Mouse (Mus musculus) midbrain, postnatal 0 days (tissue): ENCODE data around the gene Unc50. TPM values are rescaled to one million over a fixed set of nuclear protein-coding genes. Genes with fewer than 3 reads are reported as not detected.

Source experiments
- ATAC-seq: fragments of 200-750 bp; cut with Nextera tagmentation; 2 replicates; pipeline ENCODE4 v1.8.0; 2017; ENCODE audit warnings: moderate number of reproducible peaks, mild to moderate bottlenecking, moderate TSS enrichment, moderate library complexity; ENCODE audit not compliant: low FRiP score
- DNase-seq: peaks from one replicate; pipeline ENCODE4 v3.0.0-alpha.2; 2015; ENCODE audit warnings: low spot score
- H3K27ac ChIP-seq: fragments of 300-500 bp; sonication (generic); 2 replicates; pipeline ENCODE4 v1.5.1; 2014; ENCODE audit warnings: low read depth, mild to moderate bottlenecking, low read length, mixed read lengths
- H3K27me3 ChIP-seq: fragments of 300-500 bp; sonication (generic); 2 replicates; pipeline ENCODE4 v1.6.1; 2014; ENCODE audit warnings: low read length, control low read depth, mixed read lengths; ENCODE audit not compliant: insufficient read depth
- H3K36me3 ChIP-seq: fragments of 300-500 bp; sonication (generic); 2 replicates; pipeline ENCODE4 v1.6.1; 2014; ENCODE audit warnings: low read length, control low read depth, mixed read lengths; ENCODE audit not compliant: insufficient read depth
- H3K4me1 ChIP-seq: fragments of 300-500 bp; sonication (generic); 2 replicates; pipeline ENCODE4 v1.6.1; 2014; ENCODE audit warnings: mild to moderate bottlenecking, control low read depth, antibody characterized with exemption, low read length, mixed read lengths; ENCODE audit not compliant: insufficient read depth
- H3K4me2 ChIP-seq: fragments of 300-500 bp; sonication (generic); 2 replicates; pipeline ENCODE4 v1.6.1; 2014; ENCODE audit warnings: low read depth, mild to moderate bottlenecking, low read length, mixed read lengths; ENCODE audit not compliant: poor library complexity, severe bottlenecking
- H3K4me3 ChIP-seq: fragments of 300-500 bp; sonication (generic); 2 replicates; pipeline ENCODE4 v1.5.1; 2014; ENCODE audit warnings: low read depth, mild to moderate bottlenecking, low read length, moderate library complexity
- H3K9ac ChIP-seq: fragments of 300-500 bp; sonication (generic); replicated peaks from 2 replicates; pipeline ENCODE4 v1.6.1; 2014; ENCODE audit warnings: mild to moderate bottlenecking, low read length, moderate library complexity, mixed read lengths; ENCODE audit not compliant: poor library complexity, severe bottlenecking
- H3K9me3 ChIP-seq: fragments of 300-500 bp; sonication (generic); 2 replicates; pipeline ENCODE4 v1.6.1; 2016; ENCODE audit warnings: low read length, control low read depth
- CTCF ChIP-seq: IDR thresholded peaks from 2 replicates; pipeline ENCODE4 v1.5.1; 2016; ENCODE audit warnings: antibody characterized with exemption, mild to moderate bottlenecking
- WGBS: fragments of 180-500 bp; shearing (Covaris S2); extraction: QIAGEN DNeasy Blood & Tissue Kit; methylation state at CpG from one replicate; pipeline ENCODE4 v1.1.7; 2014; 5-methylcytosine and 5-hydroxymethylcytosine counted together
- polyA plus RNA-seq: library from polyadenylated mRNA; unstranded; fragments of >200 nt; fragmentation: Nextera tagmentation; extraction: Ambion mirVana; gene quantifications from 2 replicates; pipeline ENCODE4 v1.2.1, GENCODE M21; 2015
- total RNA-seq: library from RNA; depleted of rRNA; stranded (reverse); fragments of >200 nt; gene quantifications from 2 replicates; pipeline ENCODE4 v1.2.3, GENCODE M21; 2014; rRNA removed

Unc50 gene
- 62.4 and 98.7 TPM in 2 replicates for total RNA-seq
- 131 and 134 TPM in 2 replicates for polyA plus RNA-seq

- Histone ChIP-seq H3K9me3 (no peaks in the 10 kb centered on the region), H3K9ac (peak within 1 kb of the TSS; percentile 91), H3K36me3 (peaks cover 29% of the 10 kb centered on the region), H3K4me1 (peaks cover 20% of the 10 kb centered on the region), H3K27me3 (no peaks in the 10 kb centered on the region), H3K27ac (peak within 1 kb of the TSS; percentile 80), H3K4me2 (peak within 1 kb of the TSS; percentile 92), H3K4me3 (peak within 1 kb of the TSS; percentile 95)
- 2% methylated on average over 57 of the region's 57 CpGs for WGBS
- peak; percentile 98 for DNase-seq
- peak; percentile 38; the same call in 1 of the 2 replicates for TF ChIP-seq CTCF
- peak; percentile 97 for ATAC-seq
Observed at GRCm38 (mm10) chr1:37429366-37430296, at the start of gene Unc50, which contains the start of gene Coa5. Unc50 (plus strand) TSS chr1:37430139. Coa5 (minus strand) TSS chr1:37430103.

GRCm38 (mm10) chr1:37380913-37381312, 49.0 kb upstream of the Unc50 start:
- H3K9ac ChIP-seq: no peak overlapping the region
- H3K9me3 ChIP-seq: no peaks in the 10 kb centered on the region
- no peak for DNase-seq
- H3K4me1 ChIP-seq: no peaks in the 10 kb centered on the region
- no peak for TF ChIP-seq CTCF
- no peak overlapping the region for H3K4me2 ChIP-seq
- ATAC-seq: no peak
- no peak overlapping the region for H3K27ac ChIP-seq
- WGBS: 93% methylated on average over 5 of the region's 5 CpGs
- peaks cover 62% of the 10 kb centered on the region for H3K36me3 ChIP-seq
- H3K27me3 ChIP-seq: no peaks in the 10 kb centered on the region
- H3K4me3 ChIP-seq: no peak overlapping the region

- Histone ChIP-seq H3K27me3 (no peaks in the 10 kb centered on the region), H3K36me3 (peaks cover 48% of the 10 kb centered on the region), H3K4me3 (no peak overlapping the region), H3K9me3 (no peaks in the 10 kb centered on the region), H3K4me1 (no peaks in the 10 kb centered on the region), H3K4me2 (no peak overlapping the region), H3K9ac (no peak overlapping the region), H3K27ac (no peak overlapping the region)
- WGBS: 82% methylated on average over 3 of the region's 3 CpGs
- no peak for TF ChIP-seq CTCF
- ATAC-seq (no peak), DNase-seq (no peak)
Observed at GRCm38 (mm10) chr1:37384304-37384703, 45.6 kb upstream of the Unc50 start.

GRCm38 (mm10) chr1:37386448-37386971, 43.4 kb upstream of the Unc50 start:
- Histone ChIP-seq H3K4me2 (no peak overlapping the region), H3K27ac (no peak overlapping the region), H3K27me3 (no peaks in the 10 kb centered on the region), H3K9ac (no peak overlapping the region), H3K36me3 (peaks cover 51% of the 10 kb centered on the region), H3K9me3 (no peaks in the 10 kb centered on the region), H3K4me3 (no peak overlapping the region), H3K4me1 (no peaks in the 10 kb centered on the region)
- TF ChIP-seq CTCF: no peak
- DNase-seq: no peak
- no peak for ATAC-seq
- 82% methylated on average over 7 of the region's 7 CpGs for WGBS

- 64% methylated on average over 5 of the region's 5 CpGs for WGBS
- no peaks in the 10 kb centered on the region for H3K4me1 ChIP-seq
- H3K9ac ChIP-seq: no peak overlapping the region
- no peak overlapping the region for H3K27ac ChIP-seq
- TF ChIP-seq CTCF: no peak
- ATAC-seq (no peak), DNase-seq (no peak)
- H3K9me3 ChIP-seq: no peaks in the 10 kb centered on the region
- no peaks in the 10 kb centered on the region for H3K27me3 ChIP-seq
- H3K4me2 ChIP-seq: no peak overlapping the region
- no peak overlapping the region for H3K4me3 ChIP-seq
- peaks cover 76% of the 10 kb centered on the region for H3K36me3 ChIP-seq
Observed at GRCm38 (mm10) chr1:37393174-37393573, 36.8 kb upstream of the Unc50 start.

- no peak overlapping the region for H3K4me3 ChIP-seq
- no peak overlapping the region for H3K4me2 ChIP-seq
- no peak overlapping the region for H3K27ac ChIP-seq
- ATAC-seq (no peak), DNase-seq (no peak)
- H3K27me3 ChIP-seq: no peaks in the 10 kb centered on the region
- H3K9me3 ChIP-seq: no peaks in the 10 kb centered on the region
- no peak for TF ChIP-seq CTCF
- H3K9ac ChIP-seq: no peak overlapping the region
- H3K4me1 ChIP-seq: no peaks in the 10 kb centered on the region
- WGBS: 73% methylated on average over 1 of the region's 1 CpGs
- peaks cover 83% of the 10 kb centered on the region for H3K36me3 ChIP-seq
Observed at GRCm38 (mm10) chr1:37396481-37396880, 33.5 kb upstream of the Unc50 start.
